Mouse (Mus musculus) c-Kit-positive CD71-positive TER-119-negative erythroid progenitor cells, embryonic 14.5 days (primary cell): ENCODE results near the gene Gm49403.
A peak's percentile ranks its signal among the peaks of the same experiment; 100 is the strongest.
"Not testable (repeated sequence)": the region's sequence is repeated elsewhere in the genome, so short reads cannot be mapped to it uniquely, and the experiment has no call there.

ENCODE experiments used
- DNase-seq: peaks from one replicate; pipeline ENCODE4 v3.0.0-alpha.2; 2013; ENCODE audit warnings: low read depth

Gene Gm49403

DNA sequence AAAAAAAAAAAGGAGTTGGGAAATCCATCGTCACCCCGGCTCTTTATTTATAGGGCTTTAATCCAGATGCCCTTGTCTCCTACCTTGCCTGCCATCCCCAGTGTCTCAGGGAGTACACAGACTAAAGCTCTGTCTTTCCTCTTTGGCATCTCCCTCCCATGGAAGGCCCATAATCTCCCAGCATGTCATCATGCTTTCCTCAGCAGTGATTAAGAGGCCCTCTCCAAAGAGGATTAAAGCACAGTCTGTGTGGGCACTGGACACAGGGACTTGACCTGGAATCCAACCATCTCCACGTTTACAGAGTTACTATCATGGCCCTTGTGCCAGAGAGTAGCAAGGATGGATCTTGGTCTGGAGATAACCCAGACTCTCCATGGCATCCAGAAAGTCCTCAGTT lies at the start of gene Gm49403, which contains the start of gene Lbhd1:
TSS of gene Gm49403 (plus strand) at position 315 of the 400 bp plus-strand sequence.
TSS of gene Lbhd1 (plus strand) at position 117 of the 400 bp plus-strand sequence.
- DNase-seq: no peak

- not testable (repeated sequence) for DNase-seq
Measured at GRCm38 (mm10) chr19:8836327-8836726, 47.4 kb upstream of the Gm49403 start.

DNA sequence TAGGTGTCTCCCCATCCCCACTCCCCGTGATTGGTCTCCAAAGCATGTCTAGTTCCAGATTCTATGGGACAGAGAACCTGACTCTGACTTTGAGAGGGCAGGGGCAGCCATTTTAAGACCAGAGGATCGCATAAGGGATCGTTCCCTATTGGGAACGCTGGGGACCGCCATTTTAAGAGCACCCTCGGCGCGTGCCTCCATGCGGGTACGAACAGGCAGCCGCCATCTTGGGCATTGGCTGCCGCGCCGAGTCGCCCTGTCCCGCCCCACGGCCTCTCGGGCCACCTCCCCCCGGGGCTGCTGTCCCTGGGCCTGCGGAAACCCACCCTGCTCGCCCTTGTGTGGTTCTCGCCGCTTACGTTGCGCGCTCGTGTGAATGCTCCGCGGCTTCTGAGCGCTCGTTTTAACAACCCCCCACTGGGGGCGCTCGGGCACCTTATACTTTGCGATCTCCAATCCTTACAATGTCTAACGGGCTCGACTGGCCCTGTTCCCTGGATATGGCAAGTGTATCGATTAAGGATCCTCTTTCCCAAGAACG lies 46.4 kb upstream of the Gm49403 start, which contains the start of gene Bscl2:
TSS of gene Bscl2 (plus strand) at position 217 of the 541 bp plus-strand sequence.
- DNase-seq: peak; percentile 71

DNA sequence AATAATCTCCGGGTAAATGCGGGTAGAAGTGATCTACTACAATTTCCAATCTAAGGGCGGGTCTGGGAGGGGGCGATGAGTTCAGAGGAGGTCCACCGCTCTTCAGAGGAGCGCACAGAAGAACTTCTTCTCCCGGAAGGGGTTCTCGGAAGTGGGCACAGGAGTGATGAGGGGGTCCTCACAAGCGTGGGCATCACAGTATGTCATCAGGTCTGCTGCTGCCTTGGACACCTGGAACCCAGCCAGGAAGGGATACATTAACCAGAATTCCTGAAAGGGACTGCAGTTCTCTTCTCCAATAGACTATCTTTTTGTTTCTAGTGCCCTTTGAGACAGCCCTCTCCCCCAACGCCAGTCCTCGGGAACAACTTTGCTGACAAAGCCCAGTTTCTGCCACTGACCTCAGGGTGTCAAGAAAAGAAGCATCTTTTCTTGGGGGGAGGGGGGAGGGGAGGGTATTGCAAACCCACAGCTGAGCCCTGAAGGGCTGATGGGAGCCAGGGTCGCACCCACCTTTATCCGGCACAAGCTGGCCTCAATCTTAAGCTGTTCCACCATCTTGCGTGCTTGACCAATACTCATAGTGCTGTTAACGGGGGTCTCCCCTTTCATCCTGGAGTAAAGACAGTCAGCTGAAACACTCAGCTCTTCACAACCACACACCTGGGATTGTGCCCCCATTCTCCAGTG lies 45.5 kb upstream of the Gm49403 start:
- no peak for DNase-seq

DNA sequence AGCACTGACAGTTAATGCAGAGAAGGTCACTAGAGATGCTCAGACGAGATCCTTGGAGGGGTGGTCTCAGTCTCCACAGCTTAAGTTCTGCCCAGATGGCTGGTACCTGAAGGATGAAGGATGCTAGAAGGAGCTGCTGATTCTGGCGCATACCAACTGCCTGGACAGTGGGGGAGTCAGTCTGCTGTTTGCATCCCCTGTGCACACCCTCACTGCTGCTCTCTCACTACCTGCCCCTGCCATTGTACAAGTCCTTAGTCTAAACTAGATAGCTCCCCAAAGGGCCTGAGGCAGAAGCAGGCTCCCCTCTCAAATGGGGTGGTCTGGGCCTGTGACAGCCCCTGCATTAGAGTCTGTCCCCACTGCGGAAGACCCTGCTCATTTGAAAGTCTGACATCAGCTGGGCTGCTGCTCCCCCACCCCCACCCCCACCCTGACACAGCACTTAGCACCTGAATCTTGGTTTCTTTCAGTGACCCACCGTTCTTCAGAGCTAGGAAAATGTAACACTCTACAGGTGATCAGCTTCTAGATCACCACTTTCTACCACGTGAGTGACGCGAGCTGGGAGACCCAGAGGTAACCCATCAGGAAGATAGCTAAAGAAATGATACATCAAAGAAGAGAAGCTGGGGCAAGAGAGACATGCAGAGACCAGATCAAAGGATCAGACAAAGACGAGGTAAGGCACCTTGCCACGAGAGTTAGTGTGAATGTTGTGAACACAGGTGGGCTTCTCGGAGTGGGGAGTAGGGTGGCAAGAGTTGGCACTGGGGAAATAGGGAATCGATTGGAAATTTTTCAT lies 44.4 kb upstream of the Gm49403 start, which contains the start of gene Gng3:
TSS of gene Gng3 (minus strand) at position 92 of the 805 bp plus-strand sequence.
- no peak for DNase-seq

- DNase-seq: peak; percentile 67
Measured at GRCm38 (mm10) chr19:8839908-8840791, 43.6 kb upstream of the Gm49403 start.

DNA sequence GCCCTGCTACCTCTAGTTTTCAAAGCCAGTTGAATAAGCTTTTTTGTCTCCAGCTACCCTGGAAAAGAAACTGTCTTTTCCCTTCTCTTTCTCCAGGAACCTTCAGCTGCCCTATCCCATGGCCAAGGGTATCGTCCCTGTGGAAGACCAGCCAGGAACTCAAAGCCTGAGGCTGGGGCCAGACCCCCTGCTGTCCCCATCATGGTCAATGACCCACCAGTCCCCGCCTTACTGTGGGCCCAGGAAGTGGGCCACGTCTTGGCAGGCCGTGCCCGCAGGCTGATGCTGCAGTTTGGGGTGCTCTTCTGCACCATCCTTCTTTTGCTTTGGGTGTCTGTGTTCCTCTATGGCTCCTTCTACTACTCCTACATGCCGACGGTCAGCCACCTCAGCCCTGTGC lies 42.7 kb upstream of the Gm49403 start:
- no peak for DNase-seq

DNA sequence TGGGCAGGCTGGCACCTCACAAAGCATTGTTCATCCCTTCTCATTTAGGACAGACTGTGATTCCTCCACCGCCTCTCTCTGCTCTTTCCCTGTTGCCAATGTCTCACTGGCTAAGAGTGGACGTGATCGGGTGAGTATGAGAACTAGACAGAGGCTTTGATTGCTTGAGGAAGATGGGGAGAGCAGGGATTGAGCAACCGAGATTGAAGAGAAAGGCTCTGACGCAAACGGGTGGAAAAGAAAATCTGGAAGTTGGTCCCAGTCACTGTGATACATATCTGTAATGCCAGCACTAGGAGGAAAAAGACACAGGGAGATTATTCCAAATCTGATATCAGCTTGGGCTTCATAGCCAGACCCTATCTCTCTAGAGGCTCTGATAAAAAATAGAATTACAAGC lies 40.8 kb upstream of the Gm49403 start:
- no peak for DNase-seq

DNA sequence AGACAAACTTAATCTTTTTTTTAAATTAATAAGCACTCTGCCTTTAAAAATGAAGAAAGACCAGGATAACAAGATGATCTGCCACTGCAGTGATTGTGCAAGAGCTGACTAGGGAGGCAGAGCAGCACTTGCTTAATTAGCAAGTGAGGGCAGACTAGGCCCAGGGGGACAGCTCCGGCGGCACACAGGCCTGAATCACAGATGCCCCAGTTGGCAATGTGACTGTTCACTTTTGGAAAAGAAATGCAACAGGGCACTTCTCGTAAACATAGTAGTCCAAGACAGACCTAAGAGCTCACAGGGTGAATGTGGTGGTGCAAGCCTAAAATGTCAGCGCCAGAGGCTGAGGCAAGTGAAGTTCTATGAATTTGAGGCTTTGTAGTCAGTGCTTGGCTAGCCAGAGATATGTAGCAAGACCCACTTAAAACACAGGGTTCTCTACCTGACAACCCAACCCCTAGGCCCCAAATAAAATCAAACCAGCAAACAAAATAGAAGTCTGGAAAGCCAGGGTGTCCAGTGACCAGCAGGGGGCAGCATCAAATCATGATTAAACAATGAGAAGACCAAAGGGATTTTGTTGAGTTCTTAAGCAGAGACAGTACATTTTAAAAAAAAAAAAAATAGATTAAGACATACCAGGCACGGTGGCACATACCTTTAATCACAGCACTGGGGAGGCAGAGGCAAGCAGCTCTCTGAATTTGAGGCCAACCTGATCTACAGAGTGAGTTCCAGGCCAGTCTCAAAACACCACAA lies 39.2 kb upstream of the Gm49403 start:
- peak; percentile 78 for DNase-seq

- DNase-seq: no peak
Measured at GRCm38 (mm10) chr19:8848356-8848755, 35.4 kb upstream of the Gm49403 start.

GRCm38 (mm10) chr19:8850402-8850901 lies 33.3 kb upstream of the Gm49403 start, which contains the start of gene Lrrn4cl:
Lrrn4cl (plus strand) TSS chr19:8850768.
- DNase-seq: no peak

GRCm38 (mm10) chr19:8851639-8852038 lies 32.1 kb upstream of the Gm49403 start:
- DNase-seq: no peak

DNA sequence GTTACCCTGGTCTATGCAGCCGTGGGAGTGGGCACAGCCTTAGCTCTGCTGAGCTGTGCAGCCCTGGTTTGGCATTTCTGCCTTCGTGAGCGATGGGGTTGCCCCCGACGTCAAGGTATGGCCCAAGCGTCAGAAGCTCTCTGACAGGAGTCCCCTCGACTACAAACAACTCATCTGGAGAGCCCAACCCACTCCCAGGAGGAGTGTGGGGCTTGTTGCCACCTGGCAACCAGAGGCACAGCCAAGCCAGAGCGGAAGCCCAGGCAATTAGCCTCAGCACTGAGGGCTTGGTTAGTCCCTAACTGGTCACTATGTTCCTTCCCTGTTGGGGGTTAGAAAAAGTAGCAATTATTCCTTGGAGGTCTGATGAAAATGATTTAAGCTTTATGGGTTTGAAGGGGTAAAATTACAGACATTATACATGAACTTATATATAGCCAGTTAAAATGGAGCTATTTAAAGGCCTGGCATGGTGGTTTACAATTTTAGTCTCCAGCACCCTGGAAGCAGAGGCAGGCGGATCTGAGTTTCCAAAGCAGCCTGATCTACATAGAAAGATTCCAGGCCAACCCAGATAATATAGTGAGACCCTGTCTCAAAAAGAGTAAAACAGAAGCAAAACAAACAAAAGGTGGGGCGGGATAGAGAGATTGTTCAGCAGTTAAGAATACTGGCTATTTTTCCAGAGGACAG lies 31.3 kb upstream of the Gm49403 start:
- DNase-seq: no peak

GRCm38 (mm10) chr19:8853117-8853516 lies 30.6 kb upstream of the Gm49403 start:
- no peak for DNase-seq

DNA sequence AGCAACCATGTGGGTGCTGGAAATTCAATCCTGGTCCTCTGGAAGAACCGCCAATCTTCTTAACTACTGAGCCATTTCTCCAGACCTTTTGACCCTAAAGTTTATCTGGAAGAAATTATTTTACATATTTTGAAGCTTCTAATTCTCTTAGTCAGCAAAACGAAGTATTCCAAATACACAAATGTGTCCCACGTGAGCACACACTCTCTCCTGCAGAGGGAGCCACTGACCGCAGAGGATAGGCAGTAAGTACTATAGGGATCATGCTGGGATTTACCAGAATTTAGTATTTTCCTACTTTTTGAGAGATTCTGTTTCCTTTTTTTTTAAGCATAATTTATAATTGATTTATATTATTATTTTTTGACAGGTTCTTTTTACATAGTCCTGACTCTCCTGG lies 26.0 kb upstream of the Gm49403 start:
- peak; percentile 58 for DNase-seq

DNA sequence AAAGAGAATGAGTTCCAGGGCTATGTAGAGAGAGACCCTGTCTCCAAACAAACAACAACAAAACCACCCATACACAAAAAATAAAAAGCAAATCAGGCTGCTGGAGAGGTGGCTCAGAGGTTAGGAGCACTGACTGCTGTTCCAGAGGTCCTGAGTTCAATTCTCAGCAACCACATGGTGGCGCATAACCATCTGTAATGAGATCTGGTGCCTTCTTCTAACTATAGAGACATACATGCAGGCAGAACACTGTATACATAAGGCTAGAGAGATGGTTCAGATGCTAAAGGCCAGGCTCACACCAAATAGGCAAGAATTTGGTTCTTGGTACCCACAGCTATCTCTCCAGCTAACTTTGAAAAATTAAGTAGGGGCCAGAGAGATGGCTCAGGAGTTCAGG lies 24.7 kb upstream of the Gm49403 start:
- DNase-seq: no peak

GRCm38 (mm10) chr19:8864265-8864664 lies 19.5 kb upstream of the Gm49403 start:
- no peak for DNase-seq

- not testable (repeated sequence) for DNase-seq
Measured at GRCm38 (mm10) chr19:8870381-8870780, 13.3 kb upstream of the Gm49403 start.

DNA sequence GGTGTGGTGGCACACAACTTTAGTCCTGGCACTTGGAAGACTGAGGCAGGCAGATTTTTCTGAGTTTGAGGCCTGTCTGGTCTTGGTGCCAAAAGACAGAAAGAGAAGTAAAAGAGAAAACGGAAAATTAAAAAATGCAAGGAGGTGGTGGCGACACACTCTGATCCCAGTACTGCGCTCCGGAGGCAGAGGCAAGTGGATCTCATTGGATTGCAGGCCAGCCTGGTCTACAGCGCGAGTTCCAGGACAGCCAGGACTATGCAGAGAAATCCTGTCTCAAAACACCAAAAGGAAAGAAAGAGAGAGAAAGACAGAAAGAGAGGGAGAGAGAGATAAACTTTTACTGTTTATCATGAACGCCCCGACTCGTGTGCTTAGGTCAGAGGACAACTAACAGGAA lies 12.9 kb upstream of the Gm49403 start:
- DNase-seq: no peak
